ENCODE assay signal across 8 mouse cellular contexts in the genomic region with DNA sequence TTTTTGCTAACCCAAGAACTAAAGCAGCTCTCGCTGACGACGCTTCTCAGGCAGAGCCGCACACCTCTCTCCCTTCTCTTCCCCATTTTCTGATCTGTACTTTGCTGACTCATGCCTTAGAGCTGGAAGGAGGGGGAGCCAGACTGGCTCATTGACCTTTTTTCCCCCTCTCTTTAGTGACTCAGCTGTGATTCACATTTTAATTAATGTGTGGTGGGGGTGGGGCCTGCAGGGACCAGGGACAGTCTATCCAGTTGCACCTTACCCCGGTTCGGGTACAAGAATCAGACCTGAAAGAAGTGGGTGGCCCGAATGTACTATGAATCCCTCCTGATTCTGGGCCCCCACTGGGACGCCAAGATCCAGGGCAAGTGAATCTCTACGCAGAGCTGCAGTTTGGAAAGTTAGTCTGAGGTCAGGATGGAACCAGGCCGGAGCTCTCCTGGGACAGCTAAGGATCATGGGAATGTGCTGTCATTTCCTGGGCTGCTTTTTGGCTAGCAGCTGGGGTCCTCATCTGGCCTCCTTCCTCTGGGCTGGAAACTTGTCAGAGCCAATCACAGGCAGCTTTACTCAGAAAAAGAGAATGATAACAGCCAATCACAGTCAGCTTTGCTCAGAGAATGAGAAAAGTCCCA.
DNase-seq lines count a peak whose midpoint lies in the region.

No protein-coding gene starts in this region.

- peak; percentile 47 to 54 for DNase-seq in cerebellum, postnatal 10 days
- DNase-seq in cerebellum, adult 11 months, result no peak
- DNase-seq in lung, postnatal 10 days, result peak; percentile 19
- DNase-seq in lung, postnatal 4 days, result no peak
- peak; percentile 27 for DNase-seq in embryo, embryonic 10.5 days (ENCODE audit: low spot score)
- DNase-seq in kidney, postnatal 10 days, result peak; percentile 21
- no peak for DNase-seq in spleen, postnatal 14 days (ENCODE audit: low spot score in 2 of 2)
- no peak for DNase-seq in B cell, adult 2 months

Comparison
In these comparisons a context has a peak if more than half of its experiments do, and no peak if none do; other contexts are left out.
1. DNase-seq: peak in cerebellum, postnatal 10 days (2 of 2), lung, postnatal 10 days (single experiment), embryo, embryonic 10.5 days (single experiment) and kidney, postnatal 10 days (single experiment); none in cerebellum, adult 11 months (single experiment), lung, postnatal 4 days (0 of 2), spleen, postnatal 14 days (0 of 2) and B cell, adult 2 months (0 of 2).